Mouse (Mus musculus) embryonic stem cell, embryonic (primary cell): ENCODE data around the gene Krt79.

Experiments used
- CTCF ChIA-PET, 4 experiments: fragments of 300-600 bp in 2 of 4; fragments of 350-600 bp in 2 of 4; sonication (Branson Sonifier 250); formaldehyde crosslinking; loops; one replicate each; lab custom pipeline; 2022; ENCODE audit warnings: inconsistent platforms in 2 of 4; lab: Charles Lee
- POLR2A ChIA-PET, 4 experiments: fragments of 300-600 bp in 2 of 4; fragments of 350-600 bp in 2 of 4; sonication (Branson Sonifier 250); formaldehyde crosslinking; loops; one replicate each; lab custom pipeline; 2022; ENCODE audit warnings: antibody characterized with exemption in 4 of 4, inconsistent platforms in 1 of 4; lab: Charles Lee

Krt79 gene

DNA sequence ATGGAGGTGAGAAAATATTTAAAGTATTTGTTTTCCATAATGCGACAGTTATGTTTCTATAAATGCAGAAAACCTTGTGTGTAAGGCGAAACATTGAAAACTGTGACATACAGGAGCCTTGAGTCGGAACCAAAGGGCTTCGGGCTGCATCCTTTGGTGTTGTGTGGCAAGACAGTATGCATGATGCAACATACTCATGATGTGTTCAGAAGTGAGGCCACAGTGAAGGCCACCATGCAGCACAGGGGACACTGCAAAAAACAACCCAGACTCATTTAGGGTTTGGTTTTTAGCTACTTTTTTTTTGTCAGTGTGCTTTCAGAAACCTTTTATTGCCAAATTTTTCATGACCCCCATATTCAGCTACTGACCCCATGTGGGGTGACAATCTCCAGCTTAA is 44.9 kb downstream of the Krt79 start:
- CTCF ChIA-PET = interaction anchor here in 3 of 4 experiments (0.5 to 0.6 kb wide), 3 partner anchors 15 to 1632 kb away, joined by 3 to 4 read pairs (median 3); no protein-coding TSS in a partner anchor

GRCm38 (mm10) chr15:101892820-101893219 is 47.3 kb downstream of the Krt79 start, which contains the start of gene Krt76:
Gene Krt76, minus strand, starts transcription at chr15:101892920.
- POLR2A ChIA-PET = no interaction called here
- CTCF ChIA-PET = interaction anchor here in 1 of 4 experiments (1.6 kb wide), 1 partner anchor 305 kb away, joined by 3 read pairs; no protein-coding TSS in a partner anchor

More for the DNA sequence above, 44.9 kb downstream of the Krt79 start:
- POLR2A ChIA-PET = interaction anchor here in 1 of 4 experiments (0.8 kb wide), 1 partner anchor 190 kb away, joined by 4 read pairs; no protein-coding TSS in a partner anchor

- ChIA-PET POLR2A (no interaction called here), CTCF (interaction anchor here in 3 of 4 experiments (0.6 to 2.4 kb wide), 4 partner anchors 92 to 1265 kb away, joined by 3 to 6 read pairs (median 3); no protein-coding TSS in a partner anchor)
Measured at GRCm38 (mm10) chr15:101879776-101880175, 60.3 kb downstream of the Krt79 start.
